Mouse (Mus musculus) bone marrow, adult 2 months (tissue): ENCODE measurements at regions not wholly inside any gene's neighbourhood (a gene's known extent, or its start where the extent isn't known, plus 50 kb on each side); places are given as distances from the start of the nearest gene placed in this dataset.

Experiments
- CTCF ChIP-seq: fragments of 200-500 bp; IDR thresholded peaks from 2 replicates; pipeline ENCODE4 v1.5.1; 2011; ENCODE audit warnings: low read length, control low read depth; ENCODE audit not compliant: control insufficient read depth, insufficient read depth
- POLR2A ChIP-seq: fragments of 200-500 bp; IDR thresholded peaks from 2 replicates; pipeline ENCODE4 v1.6.1; 2011; ENCODE audit warnings: low read depth, mild to moderate bottlenecking, control low read depth, low read length, borderline replicate concordance; ENCODE audit not compliant: control insufficient read depth

GRCm38 (mm10) chr9:30369554-30370440, 57.1 kb upstream of the Snx19 start:
- TF ChIP-seq CTCF (no peak), POLR2A (no peak)
